Mouse (Mus musculus) lung, postnatal 0 days (tissue): Measurements from ENCODE around the gene Mcur1. TPM values are rescaled to one million over a fixed set of nuclear protein-coding genes. Genes with fewer than 3 reads are reported as not detected.

ENCODE experiments used
- ATAC-seq: fragments of 200-750 bp; cut with Nextera tagmentation; 2 replicates; pipeline ENCODE4 v1.8.0; 2017; ENCODE audit warnings: moderate library complexity
- DNase-seq: peaks from one replicate; pipeline ENCODE4 v3.0.0-alpha.2; 2016; ENCODE audit warnings: low spot score
- H3K27ac ChIP-seq: fragments of 300-500 bp; sonication (generic); 2 replicates; pipeline ENCODE4 v1.5.1; 2014; ENCODE audit warnings: antibody characterized with exemption, mild to moderate bottlenecking, low read length, mixed read lengths
- H3K27me3 ChIP-seq: fragments of 300-500 bp; sonication (generic); replicated peaks from 2 replicates; pipeline ENCODE4 v1.6.1; 2014; ENCODE audit warnings: low read length, mixed read lengths; ENCODE audit not compliant: insufficient read depth
- H3K36me3 ChIP-seq: fragments of 300-500 bp; sonication (generic); 2 replicates; pipeline ENCODE4 v1.6.1; 2014; ENCODE audit warnings: low read length, mixed read lengths; ENCODE audit not compliant: insufficient read depth
- H3K4me1 ChIP-seq: fragments of 300-500 bp; sonication (generic); 2 replicates; pipeline ENCODE4 v1.6.1; 2014; ENCODE audit warnings: antibody characterized with exemption, low read depth, low read length, mixed read lengths; ENCODE audit not compliant: insufficient read depth
- H3K4me2 ChIP-seq: fragments of 300-500 bp; sonication (generic); replicated peaks from 2 replicates; pipeline ENCODE4 v1.6.1; 2014; ENCODE audit warnings: low read depth, mild to moderate bottlenecking, low read length, moderate library complexity, mixed read lengths
- H3K4me3 ChIP-seq: fragments of 300-500 bp; sonication (generic); 2 replicates; pipeline ENCODE4 v1.5.1; 2014; ENCODE audit warnings: low read depth, low read length
- H3K9ac ChIP-seq: fragments of 300-500 bp; sonication (generic); replicated peaks from 2 replicates; pipeline ENCODE4 v1.6.1; 2014; ENCODE audit warnings: low read depth, mild to moderate bottlenecking
- H3K9me3 ChIP-seq: fragments of 300-500 bp; sonication (generic); 2 replicates; pipeline ENCODE4 v1.6.1; 2016; ENCODE audit warnings: low read length, mixed read lengths
- CTCF ChIP-seq: IDR thresholded peaks from 2 replicates; pipeline ENCODE4 v1.5.1; 2016; ENCODE audit warnings: antibody characterized with exemption, mild to moderate bottlenecking
- EP300 ChIP-seq: IDR thresholded peaks from 2 replicates; pipeline ENCODE4 v1.6.1; 2016; ENCODE audit warnings: antibody characterized with exemption, mild to moderate bottlenecking, control low read depth
- WGBS: fragments of 180-500 bp; shearing (Covaris S2); extraction: QIAGEN DNeasy Blood & Tissue Kit; methylation state at CpG from one replicate; pipeline ENCODE4 v1.1.7; 2014; 5-methylcytosine and 5-hydroxymethylcytosine counted together
- polyA plus RNA-seq: library from polyadenylated mRNA; unstranded; fragments of >200 nt; fragmentation: Nextera tagmentation; extraction: Ambion mirVana; gene quantifications from 2 replicates; pipeline ENCODE4 v1.2.1, GENCODE M21; 2015

Mcur1 gene
- polyA plus RNA-seq, 1 experiment from 2014 or later: 20.0 TPM

DNA sequence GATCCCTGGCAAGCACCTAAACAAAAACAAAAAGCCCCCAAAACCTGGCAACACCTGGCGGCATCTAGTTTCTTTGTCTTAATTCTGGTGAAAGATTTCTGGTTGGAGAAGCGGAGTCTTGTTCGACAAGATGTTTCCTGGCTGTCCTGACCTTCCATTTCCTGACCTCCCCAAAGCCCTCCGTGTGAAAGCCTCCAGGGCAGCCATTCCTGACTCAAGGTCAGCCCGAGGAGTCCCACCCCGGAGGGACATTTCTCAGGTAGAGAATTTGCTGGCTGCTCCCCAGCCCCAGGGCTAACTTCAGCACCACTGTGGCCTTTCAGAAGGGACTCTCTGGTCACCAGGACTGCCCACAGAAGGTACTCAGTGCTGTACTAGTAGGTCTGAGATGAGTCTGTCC lies 22.1 kb downstream of the Mcur1 start:
- Histone ChIP-seq H3K9ac (no peak overlapping the region), H3K27ac (no peak overlapping the region), H3K4me1 (no peaks in the 10 kb centered on the region), H3K9me3 (no peaks in the 10 kb centered on the region), H3K4me2 (no peak overlapping the region), H3K27me3 (no peaks in the 10 kb centered on the region), H3K4me3 (no peak overlapping the region), H3K36me3 (no peaks in the 10 kb centered on the region)
- WGBS: 46% methylated on average over 6 of the region's 6 CpGs
- DNase-seq (no peak), ATAC-seq (no peak)
- TF ChIP-seq CTCF (no peak), EP300 (no peak)

DNA sequence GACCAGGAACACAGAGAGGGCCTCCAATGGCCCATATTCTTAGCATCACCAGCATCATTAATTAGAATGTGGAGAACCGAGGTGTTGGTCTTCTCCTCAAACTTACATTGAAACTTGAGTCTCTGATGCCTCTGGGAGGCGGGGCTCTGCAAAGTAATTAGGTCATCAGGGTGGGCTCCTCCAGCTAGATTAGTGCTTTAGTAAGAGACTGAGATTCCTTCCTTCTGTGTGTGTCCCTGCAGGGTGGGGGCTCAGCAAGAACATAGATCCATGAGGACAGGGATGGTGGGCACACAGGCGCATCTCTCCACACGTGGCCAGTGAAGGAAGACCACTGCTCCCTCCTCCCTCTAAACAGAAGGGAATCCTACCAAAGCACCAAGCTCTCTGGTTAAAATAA lies 26.0 kb downstream of the Mcur1 start:
- Histone ChIP-seq H3K4me3 (no peak overlapping the region), H3K27ac (no peak overlapping the region), H3K36me3 (no peaks in the 10 kb centered on the region), H3K27me3 (no peaks in the 10 kb centered on the region), H3K9me3 (no peaks in the 10 kb centered on the region), H3K4me1 (peaks cover 15% of the 10 kb centered on the region; the same call in 1 of the 2 replicates), H3K9ac (no peak overlapping the region), H3K4me2 (no peak overlapping the region)
- no peak for DNase-seq
- no peak for ATAC-seq
- WGBS: 76% methylated on average over 4 of the region's 4 CpGs
- TF ChIP-seq CTCF (no peak), EP300 (no peak)

DNA sequence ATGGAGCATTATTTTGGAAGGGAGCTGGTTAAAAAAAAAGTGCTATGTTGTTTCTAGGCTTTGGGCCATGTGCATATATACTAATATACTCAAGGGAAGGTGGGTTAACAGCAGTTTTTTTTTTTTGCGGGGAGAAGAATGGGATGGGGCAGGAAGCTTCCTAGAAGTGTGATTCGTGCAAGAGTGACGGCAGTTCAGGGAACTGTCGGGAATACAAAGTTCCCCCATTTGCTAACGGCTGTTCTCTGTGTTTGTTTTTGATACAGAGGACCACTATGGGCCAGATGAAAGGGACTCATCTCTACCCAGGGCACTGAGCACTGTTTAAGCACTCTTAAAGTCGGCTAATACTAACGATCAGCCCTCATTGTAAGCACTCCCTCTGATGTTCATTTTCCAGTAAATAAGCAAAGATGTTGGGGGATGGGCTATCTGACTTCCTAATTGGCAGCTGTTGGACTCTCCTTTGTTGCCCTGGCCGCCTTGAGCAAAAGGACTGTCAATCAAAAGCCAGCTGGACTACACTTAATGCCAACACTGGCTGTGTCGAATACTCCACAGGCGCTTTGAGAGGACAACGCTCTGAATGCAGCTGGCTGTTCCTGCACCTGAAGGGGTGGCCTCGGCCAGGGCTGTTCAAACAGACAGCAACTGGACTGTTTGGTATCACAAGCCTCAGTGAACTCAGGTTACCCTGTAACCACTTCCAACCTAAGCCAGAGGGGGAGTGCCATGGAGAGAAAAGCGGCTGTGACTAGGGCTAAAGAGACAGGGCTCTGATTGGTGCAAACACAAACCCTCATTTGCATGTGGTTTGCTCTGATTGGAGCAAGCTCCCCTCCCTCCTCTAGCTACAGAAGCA lies 28.9 kb downstream of the Mcur1 start:
- WGBS: 7% methylated on average over 13 of the region's 13 CpGs
- H3K27ac ChIP-seq: peak overlapping the region; percentile 69

DNA sequence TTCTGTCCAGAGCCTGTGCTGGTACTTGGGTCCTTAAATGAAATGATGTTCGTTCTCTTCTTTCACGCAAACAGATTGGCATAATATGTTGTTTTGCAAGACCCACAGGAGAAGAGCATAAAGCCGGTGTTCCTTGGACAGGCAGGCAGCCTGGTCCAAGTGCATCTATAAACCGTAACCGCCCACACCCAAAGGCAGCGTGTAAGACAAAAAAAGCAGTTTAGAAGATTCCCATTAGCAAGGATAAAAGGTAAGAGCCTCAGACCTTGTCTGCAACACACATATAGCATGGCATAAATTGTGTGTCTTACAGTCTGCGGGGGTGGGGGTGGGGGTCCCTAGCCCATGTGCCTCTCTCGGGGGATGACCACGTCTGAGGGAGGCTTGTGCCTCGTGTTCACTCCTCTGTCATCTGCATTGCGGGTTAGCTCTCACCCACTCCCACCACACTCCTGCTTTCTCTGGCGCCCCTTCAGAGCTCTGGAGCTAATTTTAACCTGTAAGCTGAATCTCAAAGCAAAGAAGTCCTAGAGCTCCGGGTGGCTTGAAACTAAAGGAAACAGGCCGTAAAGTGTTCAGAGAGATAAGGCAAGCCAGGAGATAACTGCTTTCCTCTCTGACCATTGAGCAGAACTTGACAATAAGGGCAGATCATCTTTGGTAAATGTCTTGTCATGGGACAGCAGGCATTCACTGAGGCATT lies 29.7 kb downstream of the Mcur1 start:
- ATAC-seq (no peak), DNase-seq (peak; percentile 17)
- Histone ChIP-seq H3K4me2 (no peak overlapping the region), H3K27ac (peak overlapping the region; percentile 69; the same call in 1 of the 2 replicates), H3K27me3 (no peaks in the 10 kb centered on the region), H3K9me3 (no peaks in the 10 kb centered on the region), H3K36me3 (no peaks in the 10 kb centered on the region), H3K9ac (no peak overlapping the region), H3K4me3 (no peak overlapping the region), H3K4me1 (peaks cover 15% of the 10 kb centered on the region; the same call in 1 of the 2 replicates)
- TF ChIP-seq EP300 (no peak), CTCF (no peak)
- 49% methylated on average over 14 of the region's 14 CpGs for WGBS

More for the DNA sequence above, 28.9 kb downstream of the Mcur1 start:
- DNase-seq (peak; percentile 91), ATAC-seq (peak; percentile 89)
- no peak overlapping the region for H3K9ac ChIP-seq
- no peaks in the 10 kb centered on the region for H3K36me3 ChIP-seq
- H3K4me2 ChIP-seq: peak overlapping the region; percentile 25
- H3K27me3 ChIP-seq: no peaks in the 10 kb centered on the region
- H3K4me3 ChIP-seq: no peak overlapping the region
- peak; percentile 54 for TF ChIP-seq CTCF
- TF ChIP-seq EP300: peak; percentile 81; the same call in 1 of the 2 replicates
- H3K9me3 ChIP-seq: no peaks in the 10 kb centered on the region
- peaks cover 15% of the 10 kb centered on the region; the same call in 1 of the 2 replicates for H3K4me1 ChIP-seq

DNA sequence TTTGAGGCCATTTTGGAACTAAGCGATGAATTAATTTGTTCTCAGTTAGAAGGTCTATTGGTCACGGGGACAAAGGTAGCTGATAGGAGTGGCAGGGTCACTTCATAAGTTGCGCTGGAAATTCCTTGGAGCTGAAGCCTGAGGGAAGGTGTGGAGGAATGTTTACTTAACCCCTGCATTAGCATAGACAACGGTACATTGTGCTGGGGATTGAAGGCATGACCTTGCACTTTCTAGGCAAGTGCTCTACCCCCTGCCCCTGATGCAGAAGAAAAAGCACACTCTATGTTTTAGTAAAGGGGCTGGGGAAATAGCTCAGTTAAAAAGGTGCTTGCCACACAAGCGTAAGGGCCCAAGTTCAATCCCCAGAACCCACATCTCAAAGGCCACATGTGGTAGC lies 33.7 kb downstream of the Mcur1 start:
- TF ChIP-seq EP300 (no peak), CTCF (no peak)
- no peak for ATAC-seq
- H3K4me2 ChIP-seq: no peak overlapping the region
- no peak overlapping the region for H3K4me3 ChIP-seq
- DNase-seq: peak; percentile 23
- no peaks in the 10 kb centered on the region for H3K27me3 ChIP-seq
- 63% methylated on average over 5 of the region's 5 CpGs for WGBS
- no peaks in the 10 kb centered on the region for H3K9me3 ChIP-seq
- peaks cover 16% of the 10 kb centered on the region; the same call in 1 of the 2 replicates for H3K4me1 ChIP-seq
- H3K36me3 ChIP-seq: no peaks in the 10 kb centered on the region
- H3K9ac ChIP-seq: no peak overlapping the region
- H3K27ac ChIP-seq: 0 out of 2 replicates have a peak overlapping the region, but pooled peaks have one; percentile 77
